Mouse (Mus musculus) brain, embryonic 14.5 days (tissue): ENCODE measurements around the gene Zdhhc18. TPM values are rescaled to one million over a fixed set of nuclear protein-coding genes. Genes with fewer than 3 reads are reported as not detected.

Experiments
- DNase-seq: peaks from one replicate; pipeline ENCODE4 v3.0.0-alpha.2; 2011; ENCODE audit warnings: low read depth
- CTCF ChIP-seq: fragments of 200-500 bp; IDR thresholded peaks from 2 replicates; pipeline ENCODE4 v1.5.1; 2012; ENCODE audit warnings: inconsistent platforms, mild to moderate bottlenecking, moderate library complexity, borderline replicate concordance; ENCODE audit not compliant: insufficient read depth, insufficient read length; ENCODE audit errors: extremely low read depth
- POLR2A ChIP-seq: fragments of 200-500 bp; IDR thresholded peaks from 2 replicates; pipeline ENCODE4 v1.6.1; 2012; ENCODE audit warnings: mild to moderate bottlenecking, inconsistent platforms, borderline replicate concordance; ENCODE audit not compliant: poor library complexity, insufficient read depth, insufficient read length, severe bottlenecking; ENCODE audit errors: extremely low read depth
- polyA plus RNA-seq: library from polyadenylated mRNA; depleted of rRNA; stranded (reverse); fragments of >200 nt; gene quantifications from 2 replicates; pipeline ENCODE4 v1.2.3, GENCODE M21; 2012

The Zdhhc18 gene
- polyA plus RNA-seq, 1 experiment = 39.9 TPM

- peak; percentile 40 for DNase-seq
- TF ChIP-seq POLR2A (no peak), CTCF (no peak)
Measured at GRCm38 (mm10) chr4:133673666-133674330, 23.8 kb upstream of the Zdhhc18 start.

DNA sequence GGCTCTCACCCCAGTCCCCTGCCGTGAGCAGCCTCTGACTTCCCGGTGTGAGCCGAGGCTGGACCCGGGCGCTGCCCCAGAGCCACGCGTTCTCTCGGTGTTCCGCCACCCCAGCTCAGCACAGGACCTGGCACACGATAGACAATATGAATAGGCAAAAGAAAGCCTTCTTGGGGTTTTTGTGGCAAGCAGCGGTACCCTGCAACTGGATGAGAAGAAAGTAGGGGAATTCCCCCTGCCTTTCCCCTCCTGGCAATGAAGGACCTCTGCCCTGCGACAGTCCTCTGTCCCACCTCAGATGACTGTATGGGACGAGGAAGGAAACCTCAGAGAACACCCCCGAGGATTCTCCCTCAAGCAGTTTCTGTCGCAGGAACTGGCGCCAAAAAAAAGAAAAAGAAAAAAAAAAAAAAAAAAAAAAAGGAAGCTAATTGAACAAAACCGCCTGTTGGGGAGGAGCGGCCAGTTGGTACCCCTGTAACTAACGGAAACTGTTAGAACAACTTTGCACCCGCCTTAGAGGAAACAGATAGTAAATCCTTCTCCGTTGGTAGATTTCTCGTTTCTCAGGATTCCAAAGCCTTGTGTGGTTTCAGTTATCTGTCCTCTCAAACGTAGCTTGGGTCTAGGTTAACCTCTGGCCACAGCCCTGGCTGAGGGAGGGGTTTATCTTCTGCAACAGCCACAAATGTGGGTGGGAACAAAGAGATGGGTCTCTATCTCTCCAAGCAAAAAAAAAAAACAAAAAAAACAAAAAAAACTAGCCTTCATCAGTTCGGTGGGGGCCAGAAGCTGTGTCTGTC, 23.1 kb upstream of the Zdhhc18 start:
- TF ChIP-seq POLR2A (no peak), CTCF (no peak)
- peak; percentile 44 for DNase-seq

GRCm38 (mm10) chr4:133671881-133672844, 22.2 kb upstream of the Zdhhc18 start, which contains the start of gene Pigv:
Gene Pigv, minus strand, starts transcription at chr4:133672647.
- DNase-seq = peak; percentile 94
- TF ChIP-seq CTCF = no peak
- no peak; the same call in 1 of the 2 replicates for TF ChIP-seq POLR2A

GRCm38 (mm10) chr4:133671184-133671880, 21.4 kb upstream of the Zdhhc18 start:
- DNase-seq = peak; percentile 94
- TF ChIP-seq POLR2A (no peak), CTCF (peak; percentile 96)

DNA sequence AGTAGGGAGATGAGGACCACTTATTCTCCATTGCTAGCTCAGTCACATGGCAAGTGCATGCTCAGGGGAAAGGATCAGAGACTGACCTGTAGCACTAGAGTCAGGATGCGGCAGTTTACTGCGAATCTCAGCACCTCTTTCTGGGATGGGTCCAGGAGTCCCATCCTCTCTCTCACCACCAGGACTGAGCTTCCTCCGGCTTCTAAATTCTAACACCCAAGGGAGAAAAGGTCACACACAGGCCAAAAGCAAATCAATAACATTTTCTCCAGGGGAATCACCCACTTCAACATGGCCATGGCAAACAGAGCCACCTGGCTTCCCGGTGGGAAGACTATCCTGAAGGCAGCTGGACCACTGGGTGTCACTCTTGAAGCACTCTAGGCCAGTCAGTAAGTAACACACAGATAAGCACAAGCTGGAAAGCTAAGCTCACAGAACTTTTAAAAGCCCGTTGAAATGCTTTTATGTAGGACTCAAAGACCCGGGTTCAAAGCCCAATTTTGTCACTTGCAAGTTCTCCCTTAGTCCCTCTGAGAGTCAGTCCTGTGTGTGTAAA, 19.8 kb upstream of the Zdhhc18 start:
- TF ChIP-seq CTCF (peak; percentile 40; the same call in 1 of the 2 replicates), POLR2A (no peak)
- DNase-seq = peak; percentile 42

DNA sequence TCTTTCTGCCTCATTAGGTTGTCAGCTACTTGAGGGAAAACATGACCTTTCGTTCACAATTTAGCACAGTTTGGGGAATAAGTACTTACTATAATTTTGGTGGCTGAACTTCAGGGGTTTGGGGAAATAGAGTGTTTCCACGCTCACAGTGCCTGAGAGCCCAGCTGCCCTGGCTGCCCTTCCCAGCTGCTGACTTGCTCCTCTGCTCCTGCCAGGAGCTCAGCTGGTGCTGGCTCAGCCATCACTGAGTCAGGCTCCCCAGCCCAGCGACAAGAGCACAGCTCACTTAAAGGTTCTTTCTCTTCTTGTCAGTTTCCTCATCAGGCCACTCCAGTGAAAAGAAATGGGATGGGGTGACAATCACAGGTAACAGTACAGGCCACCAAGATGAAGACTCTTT, 18.6 kb upstream of the Zdhhc18 start:
- DNase-seq = no peak

GRCm38 (mm10) chr4:133666199-133666598, 16.2 kb upstream of the Zdhhc18 start:
- no peak for DNase-seq
- no peak for TF ChIP-seq CTCF
- TF ChIP-seq POLR2A = no peak

More for the DNA sequence above, 18.6 kb upstream of the Zdhhc18 start:
- TF ChIP-seq POLR2A (no peak), CTCF (no peak)

- no peak for TF ChIP-seq POLR2A
- no peak for TF ChIP-seq CTCF
- peak; percentile 58 for DNase-seq
Measured at GRCm38 (mm10) chr4:133665118-133665517, 15.2 kb upstream of the Zdhhc18 start.

- TF ChIP-seq CTCF (no peak), POLR2A (no peak)
Measured at GRCm38 (mm10) chr4:133662945-133663344, 13.0 kb upstream of the Zdhhc18 start.

GRCm38 (mm10) chr4:133662421-133662820, 12.5 kb upstream of the Zdhhc18 start:
- no peak for DNase-seq
- TF ChIP-seq CTCF (no peak), POLR2A (no peak)

More at GRCm38 (mm10) chr4:133662945-133663344, 13.0 kb upstream of the Zdhhc18 start:
- DNase-seq = no peak
